Mouse (Mus musculus): ENCODE results near the gene Cyp2w1. TPM values are rescaled to one million over a fixed set of nuclear protein-coding genes. Genes with fewer than 3 reads are reported as not detected.
"Not testable (repeated sequence)": the region's sequence is repeated elsewhere in the genome, so short reads cannot be mapped to it uniquely, and the experiment has no call there.

Gene Cyp2w1
- total RNA-seq, 2 experiments from 2014 or later = not detected

GRCm38 (mm10) chr5:139383234-139383633 is 30.8 kb downstream of the Cyp2w1 start:
- no peak for DNase-seq

DNA sequence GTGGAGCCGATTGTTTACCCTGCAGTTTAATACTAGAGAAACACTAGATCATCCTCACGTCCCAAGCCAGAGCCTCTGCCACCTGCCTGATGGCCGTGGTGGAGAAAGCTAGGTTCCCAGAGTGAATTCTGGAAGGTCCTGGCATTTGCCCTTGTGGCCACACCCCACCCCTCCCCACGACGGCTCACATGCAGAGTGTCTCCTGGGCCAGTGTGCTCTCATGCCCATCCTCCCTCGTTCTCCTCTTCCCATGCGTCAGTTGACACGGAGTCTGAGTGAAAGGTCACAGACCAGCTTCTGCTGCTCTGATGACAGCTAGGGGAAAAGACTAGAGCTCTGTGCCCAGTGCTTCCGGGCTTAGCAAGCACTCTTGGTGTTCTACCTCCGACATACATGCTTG is 32.1 kb downstream of the Cyp2w1 start:
- DNase-seq = peak; percentile 77 to 84

DNA sequence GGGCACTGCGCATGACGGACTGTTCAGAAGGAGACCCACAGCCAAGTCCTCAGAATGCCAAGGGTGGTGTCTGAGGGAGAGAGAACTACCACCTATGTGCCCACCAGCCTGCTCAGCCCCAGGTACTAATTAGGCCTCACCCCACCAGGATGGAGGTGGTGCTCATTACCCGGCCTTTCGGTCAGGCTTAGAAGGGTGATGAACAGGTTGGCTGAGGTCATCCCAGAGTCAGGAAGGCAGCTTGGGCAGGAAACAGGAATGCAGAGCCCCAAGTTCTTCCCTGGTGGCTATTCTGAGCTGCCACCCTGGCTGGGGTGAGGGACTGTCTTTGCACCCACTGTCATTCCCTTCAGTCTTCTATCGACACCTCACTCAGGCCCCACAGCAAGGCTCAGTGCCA is 33.6 kb downstream of the Cyp2w1 start:
- DNase-seq = no peak

GRCm38 (mm10) chr5:139387329-139388194 is 35.1 kb downstream of the Cyp2w1 start:
- peak in 1 of 2 experiments; percentile 46 for DNase-seq

GRCm38 (mm10) chr5:139388195-139388570 is 35.8 kb downstream of the Cyp2w1 start:
- peak; percentile 58 to 84 for DNase-seq

GRCm38 (mm10) chr5:139388694-139389675 is 36.6 kb downstream of the Cyp2w1 start:
- no peak for DNase-seq

DNA sequence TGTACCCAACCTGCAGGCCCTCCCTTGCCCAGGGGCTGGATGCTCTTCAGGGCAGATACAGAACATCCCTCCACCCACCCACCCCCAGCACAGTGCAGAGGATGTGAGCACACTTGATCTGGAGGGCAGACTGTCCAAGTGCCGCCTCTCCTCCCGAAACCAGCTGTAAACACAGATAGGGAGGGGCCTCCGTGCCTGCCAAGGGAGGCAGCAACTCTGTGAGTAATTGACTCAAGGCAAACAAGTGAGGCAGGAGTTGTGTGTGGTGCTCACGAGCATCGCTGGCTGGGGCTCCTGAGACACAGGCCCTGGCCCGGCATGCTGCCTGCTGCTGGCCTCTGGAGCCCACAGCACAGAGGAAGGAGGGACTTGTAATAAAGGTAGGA is 37.3 kb downstream of the Cyp2w1 start:
- DNase-seq = peak; percentile 86 to 91

DNA sequence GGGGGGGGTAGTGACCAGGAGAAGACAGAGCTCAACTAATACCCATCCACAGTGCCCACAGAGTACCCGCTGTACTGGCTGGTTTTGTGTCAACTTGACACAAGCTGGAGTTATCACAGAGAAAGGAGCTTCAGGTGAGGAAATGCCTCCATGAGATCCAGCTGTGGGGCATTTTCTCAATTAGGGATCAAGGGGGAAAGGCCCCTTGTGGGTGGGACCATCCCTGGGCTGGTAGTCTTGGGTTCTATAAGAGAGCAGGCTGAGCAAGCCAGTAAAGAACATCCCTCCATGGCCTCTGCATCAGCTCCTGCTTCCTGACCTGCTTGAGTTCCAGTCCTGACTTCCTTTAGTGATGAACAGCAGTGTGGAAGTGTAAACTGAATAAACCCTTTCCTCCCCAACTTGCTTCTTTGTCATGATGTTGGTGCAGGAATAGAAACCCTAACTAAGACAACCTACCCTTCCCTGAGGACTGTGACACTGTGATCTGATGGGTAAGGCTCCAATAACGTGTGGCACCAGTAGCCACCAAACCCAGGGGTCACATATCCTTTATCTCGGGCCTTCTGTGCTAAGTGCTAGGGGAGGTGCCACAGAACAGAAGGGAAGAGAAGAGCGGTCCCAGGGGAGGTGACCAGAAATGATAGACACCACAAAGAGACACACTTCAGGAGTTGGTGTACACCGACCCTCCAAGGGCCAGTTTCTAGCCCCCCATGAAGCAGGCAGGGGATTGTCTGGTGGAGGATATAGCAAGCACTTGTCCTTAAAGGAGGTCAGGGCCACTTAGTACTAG is 38.1 kb downstream of the Cyp2w1 start:
- DNase-seq = not testable (repeated sequence)

DNA sequence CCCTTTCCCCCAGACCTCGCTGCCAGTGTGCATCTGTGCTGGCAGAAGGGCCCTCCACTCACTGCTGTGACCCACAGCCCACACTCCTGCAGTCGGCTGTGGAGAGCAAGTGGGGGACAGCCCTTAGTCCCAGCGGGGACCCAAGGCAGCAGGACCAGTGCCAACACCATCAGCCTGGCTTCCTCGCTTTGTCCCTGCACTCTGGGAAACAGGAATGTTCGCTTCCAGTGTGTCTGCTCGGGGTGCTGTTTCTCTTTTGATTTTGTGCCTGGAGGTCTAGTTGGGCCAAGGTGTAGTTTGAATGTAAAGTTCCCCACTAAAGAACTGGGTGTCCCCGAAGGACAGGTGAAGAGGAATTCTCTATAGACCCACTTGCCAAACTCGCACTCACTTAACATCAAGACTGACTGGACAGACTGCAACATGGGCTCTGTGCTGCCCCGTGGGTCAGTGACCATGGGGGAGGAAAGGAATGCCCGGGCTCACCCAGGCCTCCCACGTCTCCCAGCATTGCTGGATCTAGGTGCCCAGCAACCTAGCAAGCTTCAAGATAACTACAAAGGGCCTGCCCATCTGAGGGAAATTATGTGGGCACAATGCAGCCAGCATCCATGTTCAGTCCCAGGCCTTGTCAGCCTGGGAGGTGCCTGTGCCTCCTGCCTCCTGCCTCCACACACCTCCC is 39.0 kb downstream of the Cyp2w1 start:
- peak; percentile 55 to 72 for DNase-seq

DNA sequence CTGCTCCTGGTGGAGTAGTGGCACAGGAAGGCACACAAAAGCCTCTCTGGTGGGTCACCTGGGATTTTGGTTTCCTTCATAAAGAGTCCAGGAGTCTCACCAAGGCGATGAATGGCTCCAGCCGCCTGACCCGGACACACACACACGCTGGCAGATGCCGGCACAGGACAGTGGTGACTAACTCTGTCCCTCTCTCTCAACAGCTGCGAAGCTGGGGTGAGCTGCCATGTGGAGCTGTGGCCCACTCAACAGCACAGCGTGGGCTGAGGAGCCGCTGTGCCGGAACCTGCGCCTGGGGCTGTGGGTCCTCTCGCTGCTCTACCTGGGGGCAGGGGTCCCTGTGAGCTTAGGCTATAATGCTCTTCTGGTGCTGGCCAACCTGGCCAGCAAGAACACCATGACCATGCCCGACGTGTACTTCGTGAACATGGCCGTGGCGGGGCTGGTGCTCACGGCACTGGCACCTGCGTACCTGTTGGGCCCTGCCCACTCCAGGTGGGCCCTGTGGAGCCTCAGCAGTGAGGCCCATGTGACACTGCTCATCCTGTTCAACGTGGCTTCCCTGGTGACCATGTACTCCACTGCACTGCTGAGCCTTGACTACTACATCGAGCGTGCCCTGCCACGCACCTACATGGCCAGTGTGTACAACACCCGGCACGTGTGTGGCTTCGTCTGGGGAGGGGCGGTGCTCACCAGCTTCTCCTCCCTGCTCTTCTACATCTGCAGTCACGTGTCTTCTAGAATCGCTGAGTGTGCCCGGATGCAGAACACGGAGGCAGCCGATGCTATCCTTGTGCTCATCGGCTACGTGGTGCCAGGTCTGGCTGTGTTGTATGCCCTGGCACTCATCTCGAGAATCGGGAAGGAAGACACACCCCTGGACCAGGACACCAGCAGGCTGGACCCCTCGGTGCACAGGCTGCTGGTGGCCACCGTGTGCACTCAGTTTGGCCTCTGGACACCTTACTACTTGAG is 40.1 kb downstream of the Cyp2w1 start:
- no peak for DNase-seq

DNA sequence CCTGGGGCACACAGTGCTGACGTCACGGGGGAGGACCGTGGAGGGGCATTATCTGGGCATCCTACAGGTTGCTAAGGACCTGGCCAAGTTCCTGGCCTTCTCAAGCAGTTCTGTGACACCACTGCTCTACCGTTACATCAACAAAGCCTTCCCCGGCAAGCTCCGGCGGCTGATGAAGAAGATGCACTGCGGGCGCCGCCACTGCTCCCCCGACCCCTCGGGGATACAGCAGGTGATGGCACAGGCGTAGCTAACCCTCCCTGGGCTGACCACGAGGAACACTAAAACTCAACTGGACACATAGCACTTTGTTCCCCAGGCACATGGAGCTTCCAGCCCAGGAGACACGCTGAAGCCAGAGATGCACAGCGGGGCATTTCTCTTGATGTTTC is 40.8 kb downstream of the Cyp2w1 start:
- no peak for DNase-seq

DNA sequence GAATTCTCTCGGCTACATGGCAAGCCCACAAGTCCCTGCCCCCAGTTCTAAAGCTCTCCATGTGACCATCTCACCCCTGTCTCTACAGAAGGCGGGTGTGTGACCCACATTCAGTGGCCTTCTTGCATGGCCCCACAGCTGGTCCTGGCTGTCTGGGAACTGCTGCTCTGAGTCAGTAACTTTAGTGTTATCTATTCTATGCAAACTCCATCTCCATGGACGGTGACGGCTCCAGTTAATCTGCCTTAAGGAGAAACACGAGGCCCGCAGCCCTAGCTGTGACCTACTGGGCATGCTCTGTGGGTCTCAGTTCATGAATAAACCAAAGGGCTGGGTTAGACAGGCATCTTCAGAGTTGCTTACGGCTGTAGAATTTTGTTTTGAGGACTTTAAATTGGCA is 42.0 kb downstream of the Cyp2w1 start:
- DNase-seq = peak in 1 of 2 experiments; percentile 19

GRCm38 (mm10) chr5:139395528-139395927 is 43.1 kb downstream of the Cyp2w1 start:
- DNase-seq = no peak

- peak in 1 of 2 experiments; percentile 13 for DNase-seq
Measured at GRCm38 (mm10) chr5:139397359-139397916, 45.0 kb downstream of the Cyp2w1 start.

DNA sequence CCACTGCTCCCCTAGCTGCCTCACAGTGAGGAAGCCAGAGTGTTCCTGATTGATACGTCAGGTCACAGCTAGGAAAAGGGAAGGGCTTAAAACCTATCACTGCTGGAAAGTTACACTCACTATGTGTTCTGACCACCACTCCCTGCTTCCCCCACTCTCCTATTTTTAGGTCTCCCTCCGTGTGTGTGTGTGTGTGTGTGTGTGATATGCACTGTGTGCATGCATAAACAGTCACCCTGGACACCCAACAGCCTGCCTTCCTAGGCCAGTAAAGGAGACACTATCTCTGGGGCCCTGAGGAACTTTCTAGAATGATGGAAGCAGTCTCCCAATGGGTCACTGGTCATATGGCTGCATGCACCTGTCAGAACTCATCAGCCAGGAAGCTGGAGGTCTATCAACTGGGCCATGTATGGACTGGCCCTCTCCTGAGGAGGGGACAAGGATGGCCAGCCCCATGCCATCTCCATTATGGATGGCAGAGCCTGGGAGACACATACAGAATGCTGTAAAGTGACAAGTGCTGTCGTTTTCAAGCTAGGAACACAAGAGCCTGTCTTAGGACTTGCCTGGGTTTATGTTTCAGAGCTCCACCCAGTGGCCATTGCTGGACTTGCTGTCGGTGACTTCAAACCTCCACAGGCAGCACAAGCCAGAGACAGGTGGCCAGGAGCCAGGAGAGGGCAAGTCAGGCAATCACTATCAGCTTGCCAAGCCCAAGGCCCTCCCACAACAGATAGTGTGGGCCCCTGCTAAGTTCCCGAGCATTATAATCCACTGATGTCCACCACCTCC is 45.7 kb downstream of the Cyp2w1 start:
- peak; percentile 95 to 99 for DNase-seq

- DNase-seq = no peak
Measured at GRCm38 (mm10) chr5:139398786-139399185, 46.4 kb downstream of the Cyp2w1 start.

- DNase-seq = peak in 1 of 2 experiments; percentile 12
Measured at GRCm38 (mm10) chr5:139399991-139400390, 47.6 kb downstream of the Cyp2w1 start.

DNA sequence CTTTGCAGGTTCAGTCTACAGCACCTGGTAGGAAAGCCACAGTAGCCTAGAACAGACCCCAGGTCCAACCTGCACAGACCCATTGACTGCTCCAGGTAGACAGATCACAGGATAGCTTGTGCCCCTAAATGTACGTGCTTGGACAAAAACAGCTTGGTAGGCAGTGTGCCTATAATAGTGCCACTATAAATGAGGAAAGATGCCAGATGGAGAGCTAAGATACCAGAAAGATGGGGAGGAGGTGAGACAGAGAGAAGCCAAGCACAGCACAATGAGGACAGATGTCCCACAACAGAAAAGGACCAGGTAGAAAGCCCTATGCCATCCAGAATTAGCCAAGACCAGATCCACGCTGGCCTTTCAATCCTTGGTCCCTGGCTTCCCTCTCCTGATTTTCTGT is 49.7 kb downstream of the Cyp2w1 start:
- DNase-seq = no peak

DNA sequence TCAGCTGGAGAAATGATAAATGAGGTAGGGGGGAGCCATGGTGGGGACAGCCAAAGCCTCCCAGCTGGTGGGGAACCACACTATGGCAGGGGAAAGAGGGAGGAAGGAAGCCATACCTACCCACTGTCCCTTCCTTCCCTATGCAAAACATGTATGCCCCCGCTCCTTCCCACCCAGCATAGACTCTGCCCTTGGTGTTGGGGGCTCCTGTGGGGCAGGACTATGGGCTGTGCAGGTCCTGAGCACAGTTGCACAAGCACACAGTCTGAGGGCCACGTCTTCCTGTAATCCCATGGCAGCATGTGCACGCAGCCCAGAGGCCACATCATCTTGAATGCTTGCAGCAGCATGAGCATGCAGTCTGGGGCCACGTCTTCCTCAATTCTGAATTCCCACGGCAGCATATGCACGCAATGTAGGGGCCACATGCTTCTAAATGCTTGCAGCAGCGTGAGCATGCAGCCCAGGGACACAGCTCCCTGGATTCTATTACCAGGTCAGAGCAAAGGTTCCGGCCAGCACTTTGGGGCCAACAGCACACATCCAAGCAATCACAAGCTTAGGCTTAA is 51.4 kb downstream of the Cyp2w1 start:
- DNase-seq = no peak

All from heart, adult 18-20 months (tissue).